Mouse (Mus musculus) liver, postnatal 0 days (tissue): ENCODE measurements around the gene Rab3gap2.

Experiments used
- CTCF ChIP-seq: sonication (generic); IDR thresholded peaks from 2 replicates; pipeline ENCODE4 v1.5.1; 2016; ENCODE audit warnings: antibody characterized with exemption, low read depth
- EP300 ChIP-seq: IDR thresholded peaks from 2 replicates; pipeline ENCODE4 v1.6.1; 2016; ENCODE audit warnings: antibody characterized with exemption, low read depth, mild to moderate bottlenecking

- TF ChIP-seq EP300 (no peak), CTCF (no peak)
These were observed 51.4 kb downstream of the Rab3gap2 start for GRCm38 (mm10) chr1:185255336-185255735.
